Mouse (Mus musculus) kidney, postnatal 14 days (tissue): ENCODE data around the gene Acer1.
A peak's percentile ranks its signal among the peaks of the same experiment; 100 is the strongest.

Source experiments
- DNase-seq: peaks from one replicate; pipeline ENCODE4 v3.0.0; 2022; ENCODE audit warnings: mixed read lengths

Acer1 gene

GRCm38 (mm10) chr17:56982013-56982412, at the start of gene Acer1:
Acer1 (minus strand) TSS chr17:56982126.
- DNase-seq: no peak

- DNase-seq: peak; percentile 60
Measured at GRCm38 (mm10) chr17:57030931-57031660, 49.2 kb upstream of the Acer1 start, which contains the start of gene Khsrp. Khsrp (minus strand) TSS chr17:57031522.

- DNase-seq: peak; percentile 26
Measured at GRCm38 (mm10) chr17:57029691-57030090, 47.8 kb upstream of the Acer1 start.

- DNase-seq: no peak
Measured at GRCm38 (mm10) chr17:57027471-57027870, 45.5 kb upstream of the Acer1 start.

DNA sequence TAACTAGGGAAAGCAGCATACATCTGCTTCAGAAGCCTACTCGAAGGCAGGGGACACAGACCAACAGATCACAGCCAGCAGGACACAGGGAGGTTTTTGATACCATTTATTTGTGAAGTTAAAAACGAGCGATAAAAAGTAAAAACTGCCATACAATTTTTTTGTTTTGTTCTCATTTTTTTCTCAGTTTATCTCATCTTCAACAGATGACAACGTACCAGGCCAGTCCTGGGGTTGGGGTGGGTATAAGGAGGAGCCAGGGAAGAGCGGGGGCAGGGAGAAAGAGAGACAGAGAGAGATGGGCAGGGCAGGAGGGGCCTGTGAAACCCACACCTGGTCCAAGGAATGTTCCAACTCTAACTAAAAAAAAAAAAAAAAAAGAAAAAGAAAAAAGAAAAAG, 39.0 kb upstream of the Acer1 start:
- DNase-seq: no peak

DNA sequence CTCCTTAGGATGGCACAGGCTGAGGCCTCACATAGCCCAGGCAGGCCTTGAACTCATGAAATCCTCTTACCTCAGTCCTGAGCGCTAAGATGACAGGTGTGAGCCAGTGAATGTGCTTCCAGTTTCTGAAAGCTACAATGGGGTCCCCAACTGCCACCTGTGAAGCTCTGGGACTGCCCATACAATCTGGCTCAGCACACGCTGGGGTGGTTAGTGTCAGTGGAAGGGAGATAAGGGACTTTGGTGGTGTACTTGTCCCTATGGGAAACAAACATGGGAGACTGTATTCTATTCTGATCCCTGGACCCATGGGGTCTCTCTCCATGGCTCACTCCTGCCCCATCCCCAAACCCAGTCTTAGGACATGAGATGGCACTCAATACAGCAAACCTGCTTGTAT, 37.8 kb upstream of the Acer1 start:
- no peak for DNase-seq

- DNase-seq: no peak
Measured at GRCm38 (mm10) chr17:57012245-57012795, 30.4 kb upstream of the Acer1 start.

DNA sequence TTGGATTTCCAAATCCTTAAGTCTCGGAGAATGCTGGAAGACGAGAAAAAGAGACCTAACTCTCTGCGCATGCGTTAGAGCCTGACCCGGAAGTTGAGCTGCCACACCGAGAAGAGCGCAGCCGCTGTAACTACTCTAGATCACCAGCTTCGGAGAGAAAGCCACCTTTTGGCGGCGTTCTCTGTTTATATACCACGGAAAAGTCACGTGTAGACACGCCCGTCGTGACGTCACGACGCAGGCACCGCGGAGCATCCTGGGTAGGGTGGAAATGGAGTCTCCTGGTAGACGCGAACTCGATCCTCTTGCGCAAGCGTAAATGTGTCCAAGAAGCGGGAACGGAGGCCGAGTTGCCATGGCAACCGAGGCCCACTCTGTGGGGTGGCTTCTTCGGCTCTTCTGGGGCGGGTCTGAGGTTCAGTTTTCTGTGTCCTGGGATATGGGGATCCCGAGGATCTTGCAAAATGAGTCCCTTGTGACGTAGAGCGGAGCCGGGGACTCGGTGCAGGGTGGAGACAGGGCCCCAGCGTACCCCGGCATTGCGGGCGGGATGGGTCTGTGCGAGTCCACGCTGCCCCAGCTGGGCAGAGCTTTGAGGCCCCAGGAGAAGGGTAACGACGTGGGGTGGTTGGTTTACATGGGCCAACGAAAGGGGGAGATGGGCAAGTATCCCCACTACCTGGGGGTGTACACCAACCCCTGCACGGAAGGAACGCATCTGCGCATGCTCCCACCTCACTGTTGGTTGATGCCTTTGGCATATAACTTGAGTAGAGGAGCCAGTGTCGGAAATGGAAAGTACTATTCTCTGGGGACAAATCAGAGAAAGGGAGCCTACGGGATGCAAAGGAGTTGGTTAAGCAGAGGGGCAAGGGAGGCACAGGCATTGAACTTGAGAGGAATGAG, 29.6 kb upstream of the Acer1 start, which contains the start of the genes Gtf2f1 and Gm17949:
Gtf2f1 (minus strand) TSS at position 53 of the 906 bp plus-strand sequence.
Gm17949 (plus strand) TSS at position 234 of the 906 bp plus-strand sequence.
- peak; percentile 98 for DNase-seq

- DNase-seq: no peak
Measured at GRCm38 (mm10) chr17:57010911-57011235, 28.9 kb upstream of the Acer1 start.

DNA sequence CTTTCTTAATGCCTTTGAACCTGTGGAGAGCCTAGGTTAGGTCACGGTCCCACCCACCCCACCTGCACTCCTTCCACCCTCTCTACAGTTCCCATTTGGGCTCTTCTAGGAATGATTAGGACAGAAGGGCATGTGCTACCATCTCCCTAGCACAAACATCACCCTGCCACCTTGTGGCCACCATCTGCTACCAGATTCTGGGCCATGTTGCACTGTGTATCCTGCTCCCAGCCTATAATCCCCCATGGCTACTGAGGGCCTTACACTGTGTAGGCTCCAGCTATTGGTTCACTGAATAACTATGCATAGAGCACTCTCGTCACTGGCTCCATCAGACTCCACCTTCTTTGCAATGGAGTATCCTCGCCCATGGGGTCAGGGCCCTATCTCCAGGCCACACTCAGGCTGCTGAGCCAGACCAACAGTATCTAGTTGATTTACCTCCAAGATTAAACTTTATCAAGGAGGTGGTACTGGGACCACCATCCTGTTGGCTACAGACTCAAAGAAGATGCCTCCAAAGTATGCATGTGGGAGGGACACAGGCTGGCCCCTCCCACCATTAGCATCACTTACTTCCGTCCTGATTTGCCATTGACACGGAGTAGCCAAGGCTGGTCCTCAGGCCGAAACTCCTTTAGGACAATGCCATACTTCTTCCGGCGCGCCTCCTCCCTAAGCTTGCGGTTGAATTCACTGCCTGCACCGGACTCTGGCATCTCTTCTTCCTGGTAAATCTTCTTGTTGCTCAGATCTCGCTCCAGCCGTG, 25.4 kb upstream of the Acer1 start:
- DNase-seq: no peak

DNA sequence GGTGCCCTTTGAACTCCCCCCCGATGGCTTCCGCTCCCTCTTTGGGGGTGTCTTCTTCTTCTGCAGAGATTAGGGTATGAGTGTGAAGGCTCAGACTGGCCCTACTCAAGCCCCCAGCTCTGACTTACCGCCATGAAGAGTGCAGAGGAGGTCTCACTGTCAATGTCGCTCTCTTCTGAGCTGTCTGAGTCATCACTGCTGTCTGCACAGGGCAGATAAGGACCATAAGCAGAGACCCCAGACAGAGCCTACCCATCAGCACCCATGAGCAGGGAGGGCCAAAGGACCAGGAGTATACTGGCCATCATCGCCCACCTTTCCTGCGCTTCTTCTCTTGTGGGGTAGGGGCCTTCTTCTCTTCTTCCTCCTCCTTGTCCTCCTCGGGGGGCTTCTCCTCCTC, 22.1 kb upstream of the Acer1 start:
- no peak for DNase-seq

DNA sequence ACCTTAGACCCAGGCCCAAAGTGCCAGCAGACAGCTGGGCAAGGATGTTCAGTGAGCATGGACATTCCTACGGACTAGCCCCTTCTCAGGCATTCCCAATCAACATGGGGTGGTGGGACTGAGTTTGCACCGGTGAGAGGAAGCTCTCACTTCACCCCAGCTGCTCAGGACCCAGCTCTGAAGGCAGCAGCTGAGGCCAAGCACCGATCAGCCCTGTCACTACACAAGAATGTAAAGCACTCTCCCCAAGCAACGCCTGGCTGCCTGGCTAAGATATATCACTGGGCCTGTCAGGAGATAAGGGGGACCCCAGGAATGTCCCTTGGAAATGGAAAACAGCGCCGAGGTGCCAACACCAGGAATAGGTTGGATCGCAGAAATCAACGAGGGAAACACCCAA, 19.3 kb upstream of the Acer1 start:
- DNase-seq: no peak

- DNase-seq: no peak
Measured at GRCm38 (mm10) chr17:56999968-57000609, 18.2 kb upstream of the Acer1 start, which contains the start of gene Pspn. Pspn (minus strand) TSS chr17:57000018.

DNA sequence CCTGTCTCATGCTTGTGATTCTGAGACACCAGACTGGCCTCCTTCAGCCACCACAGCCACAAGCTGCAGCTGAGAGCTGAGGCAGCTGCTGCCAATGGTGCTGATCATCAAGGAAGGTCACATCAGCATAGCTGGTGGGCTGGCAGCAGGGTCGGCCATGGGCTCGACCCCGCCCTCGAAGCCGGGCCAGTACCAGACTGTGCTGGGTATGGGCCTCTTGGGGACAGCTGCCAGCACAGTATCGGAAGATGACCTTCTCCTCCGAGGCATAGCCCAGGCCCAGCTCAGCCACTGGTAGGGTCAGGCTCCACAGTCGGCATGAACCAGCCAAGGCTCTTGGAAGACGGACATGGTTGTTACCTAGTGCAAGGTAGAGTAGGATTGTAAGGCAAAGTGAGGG, 17.5 kb upstream of the Acer1 start:
- DNase-seq: no peak

- peak; percentile 98 for DNase-seq
Measured at GRCm38 (mm10) chr17:56997029-56997667, 15.2 kb upstream of the Acer1 start, which contains the start of gene Alkbh7. Alkbh7 (plus strand) TSS chr17:56997339.

DNA sequence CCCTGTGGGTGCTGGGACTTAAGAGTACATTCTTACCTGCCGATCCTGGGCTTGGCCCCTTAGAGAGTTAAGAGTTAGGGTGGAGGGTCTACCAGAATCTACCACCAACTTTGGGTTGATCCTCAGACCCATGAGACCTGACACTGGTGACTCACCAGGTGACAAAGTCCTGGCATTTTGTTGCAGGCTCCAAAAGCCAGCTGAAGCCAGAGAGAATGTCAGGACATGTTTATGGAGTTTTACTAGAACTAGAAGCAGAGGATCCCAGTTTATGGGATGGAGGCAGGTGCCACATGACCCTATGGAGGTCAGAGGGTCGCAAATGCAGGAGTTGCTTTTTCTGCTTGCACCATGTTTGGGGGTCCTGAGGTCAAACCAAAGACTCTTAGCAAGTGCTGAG, 14.6 kb upstream of the Acer1 start:
- no peak for DNase-seq

GRCm38 (mm10) chr17:56995046-56995445, 13.1 kb upstream of the Acer1 start:
- no peak for DNase-seq

DNA sequence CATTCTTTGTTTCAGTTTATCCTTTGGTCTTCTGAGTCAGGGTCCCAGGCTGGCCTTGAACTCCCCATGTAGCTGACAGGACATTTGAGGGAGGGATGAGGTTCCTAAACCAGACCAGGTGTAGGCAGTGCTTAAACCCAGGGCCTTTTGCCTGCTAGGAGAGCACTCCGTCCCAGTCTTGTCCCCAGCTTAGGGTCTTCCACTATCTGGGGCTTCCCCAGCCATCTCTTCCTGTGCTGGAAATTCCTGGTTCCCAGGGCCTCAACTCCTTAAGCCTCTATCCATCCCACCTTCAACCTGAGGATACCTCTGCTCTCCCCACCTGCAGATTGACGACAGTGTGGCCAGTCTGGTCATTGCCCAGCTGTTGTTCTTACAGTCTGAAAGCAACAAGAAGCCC, 9.0 kb upstream of the Acer1 start:
- no peak for DNase-seq

DNA sequence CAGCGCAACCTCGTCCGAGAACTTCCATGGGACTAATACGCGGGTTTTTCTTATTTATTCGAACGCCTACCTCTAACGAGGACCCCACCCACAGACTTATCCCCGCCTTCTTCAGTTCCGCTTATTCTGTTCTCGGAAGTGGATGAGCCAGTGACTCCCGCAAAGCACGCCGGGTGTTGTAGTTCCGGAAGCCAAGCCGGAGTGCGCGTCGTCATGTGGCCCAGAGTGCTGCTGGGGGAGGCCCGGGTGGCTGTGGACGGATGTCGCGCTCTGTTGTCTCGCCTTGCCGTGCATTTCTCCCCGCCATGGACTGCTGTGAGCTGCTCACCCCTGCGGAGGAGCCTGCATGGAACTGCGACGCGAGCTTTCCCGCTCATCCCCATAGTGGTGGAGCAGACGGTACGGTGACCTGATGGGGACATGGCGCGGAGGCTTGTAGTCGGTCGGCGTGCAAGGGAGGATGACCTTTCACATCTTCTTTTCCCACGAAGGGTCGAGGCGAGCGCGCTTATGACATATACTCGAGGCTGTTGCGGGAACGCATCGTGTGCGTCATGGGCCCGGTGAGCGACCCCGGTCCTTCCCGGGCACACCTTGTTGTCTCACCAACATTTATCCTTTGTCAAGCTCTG, 8.3 kb upstream of the Acer1 start, which contains the start of gene Clpp:
Clpp (plus strand) TSS at position 191 of the 632 bp plus-strand sequence.
- peak; percentile 96 for DNase-seq

GRCm38 (mm10) chr17:56989467-56990114, 7.7 kb upstream of the Acer1 start:
- peak; percentile 89 for DNase-seq
